Mouse (Mus musculus): ENCODE data around the gene Depdc7. TPM values are rescaled to one million over a fixed set of nuclear protein-coding genes. Genes with fewer than 3 reads are reported as not detected.

Gene Depdc7
- polyA plus RNA-seq, 1 experiment = 0.86 TPM

DNA sequence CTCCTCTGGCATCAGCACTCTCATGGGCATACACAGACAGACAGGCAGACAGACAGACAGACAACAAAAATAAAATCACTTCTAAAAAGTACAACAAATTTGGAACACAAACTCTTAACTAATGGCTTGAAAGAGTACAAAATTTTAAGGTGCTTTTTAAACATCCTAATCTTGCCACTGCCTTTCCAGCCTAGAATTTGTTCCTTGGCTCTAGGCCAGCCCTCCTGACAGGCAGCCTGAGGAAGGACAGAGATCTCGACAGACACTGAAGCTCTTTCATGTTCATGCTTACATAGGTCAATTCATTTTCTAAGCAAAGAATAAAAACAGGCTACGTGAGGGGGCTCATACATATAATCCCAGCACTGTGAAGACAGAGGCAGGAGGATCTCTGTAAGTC is 50.1 kb downstream of the Depdc7 start:
- Histone ChIP-seq H3K4me1 (replicated peaks; ENCODE audit: control insufficient read depth, insufficient read depth, low read length) (no peaks in the 10 kb centered on the region), H3K36me3 (ENCODE audit: control insufficient read depth, insufficient read depth, low read length) (no peaks in the 10 kb centered on the region), H3K4me3 (ENCODE audit: control insufficient read depth, insufficient read depth, low read length) (no peak overlapping the region), H3K27ac (ENCODE audit: control insufficient read depth, insufficient read depth, low read length) (no peak overlapping the region), H3K27me3 (ENCODE audit: control insufficient read depth, insufficient read depth, low read length) (no peaks in the 10 kb centered on the region)
- DNase-seq = no peak
- WGBS = 71% methylated on average over 2 of the region's 2 CpGs
- TF ChIP-seq CTCF (IDR thresholded peaks at IDR 0.05; ENCODE audit: borderline replicate concordance, control insufficient read depth, extremely low read depth, insufficient read depth, low read length, poor library complexity) = no peak
- TF ChIP-seq POLR2A (IDR thresholded peaks at IDR 0.05; ENCODE audit: control insufficient read depth, extremely low read depth, insufficient read depth, low read length, poor library complexity) = no peak

DNA sequence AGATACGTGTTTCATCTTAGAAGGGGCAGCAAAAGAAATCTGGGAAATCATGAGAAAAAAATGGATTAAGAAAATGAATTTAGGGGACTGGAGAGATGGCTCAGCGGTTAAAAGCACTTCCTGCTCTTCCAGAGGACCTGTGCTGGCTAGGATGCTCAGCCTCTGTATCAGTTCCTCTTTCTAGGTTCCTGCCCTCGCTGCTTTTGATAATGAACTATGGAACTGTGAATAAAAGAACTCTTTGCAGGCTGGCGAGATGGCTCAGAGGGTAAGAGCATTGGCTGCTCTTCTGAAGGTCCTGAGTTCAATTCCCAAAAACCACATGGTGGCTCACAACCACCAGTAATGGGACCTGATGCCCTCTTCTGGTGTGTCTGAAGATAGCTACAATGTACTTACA is 52.0 kb downstream of the Depdc7 start:
- no peak overlapping the region for H3K27ac ChIP-seq (ENCODE audit: control insufficient read depth, insufficient read depth, low read length)
- no peak for DNase-seq
- H3K36me3 ChIP-seq (ENCODE audit: control insufficient read depth, insufficient read depth, low read length) = no peaks in the 10 kb centered on the region
- no peak overlapping the region for H3K4me3 ChIP-seq (ENCODE audit: control insufficient read depth, insufficient read depth, low read length)
- WGBS = 13% methylated on average over 4 of the region's 4 CpGs
- H3K27me3 ChIP-seq (ENCODE audit: control insufficient read depth, insufficient read depth, low read length) = no peaks in the 10 kb centered on the region
- TF ChIP-seq POLR2A (IDR thresholded peaks at IDR 0.05; ENCODE audit: control insufficient read depth, extremely low read depth, insufficient read depth, low read length, poor library complexity) (no peak), CTCF (IDR thresholded peaks at IDR 0.05; ENCODE audit: borderline replicate concordance, control insufficient read depth, extremely low read depth, insufficient read depth, low read length, poor library complexity) (no peak)
- no peaks in the 10 kb centered on the region for H3K4me1 ChIP-seq (replicated peaks; ENCODE audit: control insufficient read depth, insufficient read depth, low read length)

- 94% methylated on average over 8 of the region's 8 CpGs for WGBS
- Histone ChIP-seq H3K27me3 (ENCODE audit: control insufficient read depth, insufficient read depth, low read length) (no peaks in the 10 kb centered on the region), H3K36me3 (ENCODE audit: control insufficient read depth, insufficient read depth, low read length) (no peaks in the 10 kb centered on the region), H3K4me3 (ENCODE audit: control insufficient read depth, insufficient read depth, low read length) (no peak overlapping the region), H3K4me1 (replicated peaks; ENCODE audit: control insufficient read depth, insufficient read depth, low read length) (no peaks in the 10 kb centered on the region), H3K27ac (ENCODE audit: control insufficient read depth, insufficient read depth, low read length) (no peak overlapping the region)
- TF ChIP-seq CTCF (IDR thresholded peaks at IDR 0.05; ENCODE audit: borderline replicate concordance, control insufficient read depth, extremely low read depth, insufficient read depth, low read length, poor library complexity) = no peak
- no peak for TF ChIP-seq POLR2A (IDR thresholded peaks at IDR 0.05; ENCODE audit: control insufficient read depth, extremely low read depth, insufficient read depth, low read length, poor library complexity)
- no peak for DNase-seq
Measured at GRCm38 (mm10) chr2:104688724-104689123, 54.0 kb downstream of the Depdc7 start.

GRCm38 (mm10) chr2:104688321-104688720 is 54.4 kb downstream of the Depdc7 start:
- WGBS = 85% methylated on average over 3 of the region's 3 CpGs
- Histone ChIP-seq H3K4me1 (replicated peaks; ENCODE audit: control insufficient read depth, insufficient read depth, low read length) (no peaks in the 10 kb centered on the region), H3K4me3 (ENCODE audit: control insufficient read depth, insufficient read depth, low read length) (no peak overlapping the region), H3K27ac (ENCODE audit: control insufficient read depth, insufficient read depth, low read length) (no peak overlapping the region), H3K27me3 (ENCODE audit: control insufficient read depth, insufficient read depth, low read length) (no peaks in the 10 kb centered on the region), H3K36me3 (ENCODE audit: control insufficient read depth, insufficient read depth, low read length) (no peaks in the 10 kb centered on the region)
- DNase-seq = no peak
- TF ChIP-seq CTCF (IDR thresholded peaks at IDR 0.05; ENCODE audit: borderline replicate concordance, control insufficient read depth, extremely low read depth, insufficient read depth, low read length, poor library complexity) (no peak), POLR2A (IDR thresholded peaks at IDR 0.05; ENCODE audit: control insufficient read depth, extremely low read depth, insufficient read depth, low read length, poor library complexity) (no peak)

DNA sequence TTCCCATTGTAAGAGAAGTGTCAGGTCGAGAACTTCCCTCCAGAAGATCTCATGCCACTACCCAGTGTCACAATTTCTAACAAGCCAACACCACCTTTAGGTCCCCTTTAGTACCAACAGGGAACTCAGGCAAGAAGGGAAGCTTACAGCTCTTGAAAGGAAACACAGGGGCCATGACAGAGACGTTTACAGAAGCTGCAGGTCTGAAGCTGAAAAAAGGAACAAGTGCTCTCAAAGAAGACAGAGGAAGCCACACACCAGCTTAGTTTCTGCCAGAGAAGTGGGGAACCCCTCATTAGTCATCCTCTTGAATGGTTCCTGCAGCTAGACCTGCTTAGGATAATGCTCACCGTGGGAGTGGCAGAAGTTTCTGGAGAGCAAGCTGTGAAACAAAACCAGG is 55.4 kb downstream of the Depdc7 start:
- Histone ChIP-seq H3K27ac (ENCODE audit: control insufficient read depth, insufficient read depth, low read length) (no peak overlapping the region), H3K4me3 (ENCODE audit: control insufficient read depth, insufficient read depth, low read length) (no peak overlapping the region), H3K4me1 (replicated peaks; ENCODE audit: control insufficient read depth, insufficient read depth, low read length) (no peaks in the 10 kb centered on the region; the same call in 1 of the 2 replicates), H3K27me3 (ENCODE audit: control insufficient read depth, insufficient read depth, low read length) (no peaks in the 10 kb centered on the region), H3K36me3 (ENCODE audit: control insufficient read depth, insufficient read depth, low read length) (no peaks in the 10 kb centered on the region)
- TF ChIP-seq CTCF (IDR thresholded peaks at IDR 0.05; ENCODE audit: borderline replicate concordance, control insufficient read depth, extremely low read depth, insufficient read depth, low read length, poor library complexity) (no peak), POLR2A (IDR thresholded peaks at IDR 0.05; ENCODE audit: control insufficient read depth, extremely low read depth, insufficient read depth, low read length, poor library complexity) (no peak)
- 11% methylated on average over 3 of the region's 3 CpGs for WGBS
- no peak for DNase-seq

DNA sequence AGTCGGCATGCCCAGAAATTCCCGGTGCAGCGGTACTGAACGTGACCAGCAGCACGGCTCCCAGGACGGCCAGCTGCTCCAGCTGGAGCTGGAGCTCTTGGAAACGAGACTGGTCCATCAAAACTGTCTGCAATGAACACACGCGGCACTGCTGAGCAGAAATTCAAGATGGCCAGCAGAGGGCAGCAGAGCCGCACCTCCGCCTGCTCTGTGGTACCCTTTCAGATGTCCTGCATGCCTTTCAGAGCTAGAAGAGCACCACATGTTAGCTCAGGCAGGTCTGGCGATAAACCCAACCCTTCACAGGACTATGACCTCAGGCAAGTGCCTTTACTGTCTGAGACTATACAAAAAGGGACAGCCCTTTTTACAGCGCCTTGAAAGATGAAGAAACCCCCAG is 57.3 kb downstream of the Depdc7 start:
- WGBS = 17% methylated on average over 13 of the region's 13 CpGs
- H3K27ac ChIP-seq (ENCODE audit: control insufficient read depth, insufficient read depth, low read length) = no peak overlapping the region
- no peak overlapping the region for H3K4me3 ChIP-seq (ENCODE audit: control insufficient read depth, insufficient read depth, low read length)
- H3K36me3 ChIP-seq (ENCODE audit: control insufficient read depth, insufficient read depth, low read length) = no peaks in the 10 kb centered on the region
- H3K4me1 ChIP-seq (replicated peaks; ENCODE audit: control insufficient read depth, insufficient read depth, low read length) = no peaks in the 10 kb centered on the region; the same call in 1 of the 2 replicates
- peak; percentile 62 for DNase-seq
- H3K27me3 ChIP-seq (ENCODE audit: control insufficient read depth, insufficient read depth, low read length) = no peaks in the 10 kb centered on the region
- TF ChIP-seq CTCF (IDR thresholded peaks at IDR 0.05; ENCODE audit: borderline replicate concordance, control insufficient read depth, extremely low read depth, insufficient read depth, low read length, poor library complexity) = peak; percentile 97
- TF ChIP-seq POLR2A (IDR thresholded peaks at IDR 0.05; ENCODE audit: control insufficient read depth, extremely low read depth, insufficient read depth, low read length, poor library complexity) = no peak

- Histone ChIP-seq H3K36me3 (ENCODE audit: control insufficient read depth, insufficient read depth, low read length) (no peaks in the 10 kb centered on the region), H3K27me3 (ENCODE audit: control insufficient read depth, insufficient read depth, low read length) (no peaks in the 10 kb centered on the region), H3K27ac (ENCODE audit: control insufficient read depth, insufficient read depth, low read length) (no peak overlapping the region), H3K4me3 (ENCODE audit: control insufficient read depth, insufficient read depth, low read length) (no peak overlapping the region), H3K4me1 (replicated peaks; ENCODE audit: control insufficient read depth, insufficient read depth, low read length) (no peaks in the 10 kb centered on the region; the same call in 1 of the 2 replicates)
- 80% methylated on average over 4 of the region's 4 CpGs for WGBS
- no peak for DNase-seq
- TF ChIP-seq CTCF (IDR thresholded peaks at IDR 0.05; ENCODE audit: borderline replicate concordance, control insufficient read depth, extremely low read depth, insufficient read depth, low read length, poor library complexity) (no peak), POLR2A (IDR thresholded peaks at IDR 0.05; ENCODE audit: control insufficient read depth, extremely low read depth, insufficient read depth, low read length, poor library complexity) (no peak)
Measured at GRCm38 (mm10) chr2:104684771-104685170, 57.9 kb downstream of the Depdc7 start.
